Mouse (Mus musculus): ENCODE measurements at regions not wholly inside any gene's neighbourhood (a gene's known extent, or its start where the extent isn't known, plus 50 kb on each side); places are given as distances from the start of the nearest gene placed in this dataset.
A peak's percentile ranks its signal among the peaks of the same experiment; 100 is the strongest.

DNA sequence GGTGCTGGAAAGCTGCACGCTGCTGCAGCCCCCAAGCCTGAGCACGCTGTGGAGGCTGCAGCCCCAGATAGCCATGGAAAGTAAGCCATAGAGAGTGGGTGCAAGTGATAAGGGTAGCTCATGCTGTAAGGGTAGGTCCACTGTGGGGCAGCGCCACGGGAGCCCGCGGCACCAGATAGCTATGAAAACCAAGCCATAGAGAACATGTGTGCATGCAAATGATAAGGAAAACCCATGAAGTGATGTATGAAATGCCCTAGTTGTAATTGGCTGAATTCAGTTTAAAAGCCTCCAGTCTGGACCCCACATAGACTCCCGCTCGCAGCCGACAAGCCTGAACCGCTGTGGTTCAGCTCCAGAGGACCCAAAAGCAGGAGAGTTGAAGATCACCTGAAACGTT lies 58.8 kb upstream of the L3mbtl3 start:
- no peak for DNase-seq (ENCODE audit: low read depth, low spot score)

DNA sequence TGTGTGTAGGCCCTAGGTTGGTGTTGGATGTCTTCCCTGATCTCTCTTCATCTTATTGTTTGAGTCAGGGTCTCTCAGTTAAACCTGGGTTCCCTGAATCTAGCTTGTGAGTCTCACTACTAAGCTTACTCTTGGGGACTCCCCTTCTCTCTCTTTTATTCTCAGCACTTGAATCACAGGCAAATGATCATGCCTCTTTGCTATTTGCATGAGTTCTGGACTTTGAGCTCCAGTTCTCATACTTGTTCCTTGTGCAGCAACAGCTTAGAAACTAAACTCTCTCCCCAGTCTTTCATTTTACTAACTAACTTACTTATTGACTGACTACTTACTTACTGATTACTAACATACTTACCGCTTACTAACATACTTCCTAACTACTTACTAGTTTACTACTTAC lies 64.9 kb upstream of the L3mbtl3 start:
- DNase-seq (ENCODE audit: low read depth, low spot score), result no peak

DNA sequence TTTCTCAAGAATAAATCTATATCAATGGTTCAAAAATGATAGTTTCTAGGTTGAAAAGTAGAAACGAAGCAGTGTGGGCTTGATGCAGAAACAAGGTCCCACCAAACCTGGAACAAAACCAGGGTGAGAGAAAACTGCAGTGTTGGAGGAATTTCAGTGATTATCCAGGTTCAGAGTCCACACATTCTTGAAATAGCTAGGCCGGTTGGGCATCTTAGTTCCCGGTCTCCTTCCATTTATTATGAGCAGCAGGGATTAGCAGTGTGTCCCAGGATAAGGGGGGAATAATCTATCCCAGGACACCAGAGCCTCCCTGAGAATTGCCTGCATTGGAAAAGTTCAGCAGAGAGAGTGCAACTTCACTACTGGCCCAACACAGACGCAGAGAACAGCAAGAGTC lies 108.5 kb upstream of the L3mbtl3 start:
- DNase-seq (ENCODE audit: low read depth, low spot score), result peak; percentile 13

DNA sequence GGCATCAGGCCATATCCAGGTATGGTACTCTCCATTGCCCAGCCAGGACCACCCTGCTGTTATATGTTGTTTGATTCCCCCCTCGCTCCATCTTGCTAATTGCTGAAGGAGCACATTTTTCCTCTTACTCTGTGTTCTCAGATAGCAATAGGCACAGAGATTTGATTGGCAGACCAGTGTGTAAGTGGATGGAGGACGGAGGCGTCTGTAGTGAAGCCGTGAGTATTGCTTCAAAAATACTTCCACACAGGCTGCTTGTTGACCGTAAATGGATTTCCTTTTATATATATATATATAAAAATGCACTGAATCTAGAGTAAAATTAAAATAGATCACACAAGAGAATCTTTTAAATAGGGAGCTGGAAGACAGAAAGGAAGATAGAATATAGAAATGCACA lies 115.6 kb upstream of the L3mbtl3 start:
- no peak for DNase-seq (ENCODE audit: low read depth, low spot score)

DNA sequence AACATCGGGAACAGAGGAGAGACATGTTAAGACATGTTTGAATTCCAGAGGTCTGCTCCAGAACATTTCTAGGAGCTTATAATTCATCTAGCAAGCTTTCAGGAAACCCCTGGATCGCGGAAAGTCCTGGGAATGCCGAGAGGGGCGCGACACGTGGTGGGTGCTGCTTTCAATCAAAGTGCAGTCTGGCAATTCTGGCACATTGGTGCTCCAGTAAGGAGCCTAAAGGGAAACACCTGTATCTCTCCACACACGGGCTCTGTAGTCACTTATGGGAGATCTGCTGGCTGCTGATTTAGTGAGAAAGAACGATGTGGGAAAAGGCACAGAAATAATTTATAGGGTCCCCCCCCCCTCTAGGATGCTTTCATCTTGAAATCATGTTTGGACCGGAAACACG lies 116.4 kb upstream of the L3mbtl3 start:
- DNase-seq (ENCODE audit: low read depth, low spot score), result peak; percentile 14

DNA sequence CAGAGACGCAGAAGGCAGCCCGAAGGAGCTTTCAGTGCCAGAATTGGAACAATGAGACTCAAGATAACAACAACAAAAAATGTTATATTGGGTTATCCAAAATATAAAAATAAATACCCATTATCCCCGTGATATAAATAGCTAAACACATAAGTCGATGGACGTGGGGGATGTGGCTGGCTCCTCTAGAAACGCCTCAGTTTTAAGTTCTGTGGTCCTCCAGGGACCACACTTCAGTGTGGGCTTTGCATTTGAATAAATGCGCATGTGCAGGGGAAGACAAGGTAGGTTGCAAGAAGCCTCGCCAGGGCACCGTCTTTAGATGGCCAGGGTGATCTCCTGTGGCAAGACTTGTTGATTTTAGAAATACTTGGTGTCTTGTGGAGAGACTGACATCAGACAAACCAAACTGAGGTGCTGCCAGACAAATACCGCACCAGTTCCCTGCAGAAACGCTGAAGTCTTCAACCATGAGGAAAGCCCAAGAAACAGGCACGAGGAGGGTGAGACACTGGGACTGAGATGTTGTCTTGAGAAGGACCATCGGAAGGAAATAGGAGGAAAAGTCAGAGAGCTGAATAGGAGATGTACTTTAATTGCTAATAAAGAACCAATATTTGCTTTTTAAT lies 117.2 kb upstream of the L3mbtl3 start:
- no peak for DNase-seq (ENCODE audit: low read depth, low spot score)

DNA sequence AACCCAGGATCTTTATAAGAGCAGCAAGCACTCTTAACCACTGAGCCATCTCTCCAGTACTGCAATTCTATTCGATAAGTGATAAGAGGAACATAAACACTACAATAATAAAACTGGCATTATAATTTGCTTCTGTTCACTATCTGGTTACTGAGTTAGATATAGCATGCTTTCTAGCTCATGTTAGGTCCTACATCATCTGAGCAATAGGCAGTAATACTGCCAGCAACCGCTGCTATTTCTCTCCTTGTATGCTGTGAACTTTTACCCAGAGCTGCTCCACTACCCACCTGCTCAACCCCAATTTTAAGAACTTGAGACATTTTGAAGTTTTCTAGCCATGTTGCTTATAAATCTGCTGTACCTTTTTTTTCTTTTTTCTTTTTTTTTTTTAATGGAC lies 118.0 kb upstream of the L3mbtl3 start:
- no peak for DNase-seq (ENCODE audit: low read depth, low spot score)

DNA sequence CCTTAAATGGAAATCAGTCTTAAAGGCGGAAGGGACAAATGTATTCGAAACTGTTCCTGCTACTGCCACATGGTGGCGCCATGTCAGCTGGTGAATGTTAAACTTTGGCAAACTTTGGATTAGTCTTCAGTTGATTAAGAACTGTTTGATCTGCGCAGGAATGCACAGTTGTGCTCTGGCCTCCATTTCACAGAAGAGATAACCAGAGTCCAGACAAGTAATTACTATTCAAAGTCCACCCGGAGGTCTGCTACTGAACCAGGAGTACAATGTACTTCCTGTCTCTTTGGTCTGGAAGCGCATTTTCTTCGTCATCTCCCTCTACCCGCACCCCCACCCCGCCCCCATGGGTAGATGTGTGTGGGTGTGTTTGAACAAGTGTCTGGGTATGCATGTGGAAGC lies 118.6 kb upstream of the L3mbtl3 start:
- DNase-seq (ENCODE audit: low read depth, low spot score), result peak; percentile 49

DNA sequence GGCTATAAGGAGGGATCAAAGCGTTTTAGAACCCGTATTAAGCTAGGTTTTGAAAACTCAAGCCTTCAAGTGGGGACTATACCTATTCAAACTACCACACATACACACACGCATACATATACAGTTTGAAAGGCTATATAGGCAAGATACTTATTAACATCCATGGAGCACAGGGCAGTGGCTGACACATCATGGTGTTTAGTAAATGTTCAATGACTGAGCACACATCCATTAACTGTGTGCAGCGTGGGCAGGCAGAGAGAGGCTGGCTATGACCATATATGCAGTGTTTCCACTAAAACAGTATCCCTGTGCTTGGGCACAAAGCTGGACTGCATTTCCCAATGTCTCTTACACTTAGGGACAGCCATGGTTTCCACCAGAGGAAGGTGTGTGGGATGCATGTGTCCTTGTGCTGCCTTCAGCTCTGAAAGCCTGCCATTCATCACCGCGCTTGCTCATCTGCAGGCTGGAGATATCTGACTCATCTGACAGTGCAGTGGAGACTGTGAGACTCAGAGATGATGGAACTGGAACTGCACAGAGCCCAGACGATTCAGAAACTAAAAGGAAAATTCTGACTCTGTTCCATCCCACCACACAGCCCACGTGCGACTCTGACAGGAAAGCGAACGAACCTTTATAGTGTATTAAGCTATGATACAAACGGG lies 124.6 kb upstream of the L3mbtl3 start:
- no peak for DNase-seq (ENCODE audit: low read depth, low spot score)

DNA sequence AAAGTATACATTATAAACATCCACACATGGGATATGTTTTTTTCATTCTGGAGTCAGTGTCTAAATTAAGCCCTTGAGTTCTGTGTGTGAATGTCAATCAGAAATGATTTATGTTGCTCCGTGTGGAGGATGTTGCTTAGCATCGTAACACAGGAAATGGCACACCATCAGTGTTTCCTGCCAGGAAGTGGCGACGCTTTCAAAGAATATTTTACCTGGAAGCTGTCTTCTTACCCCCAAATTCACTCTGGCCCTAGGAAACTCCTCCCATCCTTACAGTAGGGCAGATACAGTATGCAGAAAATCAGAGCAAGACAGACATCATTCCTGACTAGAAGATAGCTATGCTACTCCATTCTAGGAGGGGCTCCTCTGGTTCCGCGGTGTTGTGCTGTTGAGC lies 145.1 kb upstream of the L3mbtl3 start:
- DNase-seq (ENCODE audit: low read depth, low spot score), result no peak

DNA sequence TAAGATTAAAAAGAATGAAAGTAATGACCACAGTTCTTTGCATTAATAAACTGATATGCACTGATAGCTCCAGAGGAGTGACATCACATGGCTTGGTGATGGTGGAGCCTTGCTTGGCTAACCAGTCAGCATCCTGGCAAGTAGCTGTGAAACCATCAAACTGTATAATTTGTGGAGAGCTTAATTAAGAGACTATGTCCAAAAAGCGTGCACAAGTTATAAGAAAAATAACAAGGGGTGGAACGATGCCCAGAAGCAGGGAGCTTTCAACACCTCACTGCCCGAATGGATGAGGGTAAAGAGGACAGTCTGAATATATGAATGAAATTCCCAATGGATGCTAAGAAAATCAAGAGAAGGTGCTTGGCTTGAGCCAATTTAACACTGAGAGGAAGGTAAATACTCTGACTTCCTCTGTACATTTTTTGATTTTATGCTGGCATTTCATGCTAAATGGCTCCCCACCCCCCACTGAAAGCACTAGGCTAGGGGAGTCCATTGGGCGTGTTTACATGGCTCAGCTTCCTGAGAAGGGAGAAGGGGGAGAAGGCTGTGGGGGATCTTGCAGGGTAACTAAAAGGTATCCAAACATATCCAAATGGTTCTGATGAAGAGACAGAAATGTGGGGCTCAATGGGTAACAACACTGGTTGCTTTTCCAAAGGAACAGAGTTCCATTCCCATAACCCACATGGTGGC lies 150.2 kb upstream of the L3mbtl3 start:
- DNase-seq (ENCODE audit: low read depth, low spot score), result no peak

DNA sequence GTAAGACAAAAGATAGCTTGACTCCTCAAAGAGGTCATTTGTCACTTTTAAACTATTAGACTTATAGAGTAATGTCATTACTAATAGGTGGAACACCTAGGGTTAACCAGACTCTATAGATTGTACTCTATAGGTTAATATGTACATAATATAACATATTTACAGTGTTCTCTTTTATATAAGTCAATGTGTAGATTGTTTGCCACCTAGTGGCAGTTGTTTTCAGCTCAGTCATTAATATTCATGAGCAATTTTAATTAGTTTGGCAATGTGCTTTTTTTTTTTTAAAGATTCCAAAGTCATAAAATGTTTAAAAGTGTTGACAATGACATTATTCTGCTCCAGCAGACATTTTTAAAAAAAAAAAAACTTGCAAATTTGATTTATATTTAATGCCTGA lies 164.4 kb upstream of the L3mbtl3 start:
- DNase-seq (ENCODE audit: low read depth, low spot score), result no peak

DNA sequence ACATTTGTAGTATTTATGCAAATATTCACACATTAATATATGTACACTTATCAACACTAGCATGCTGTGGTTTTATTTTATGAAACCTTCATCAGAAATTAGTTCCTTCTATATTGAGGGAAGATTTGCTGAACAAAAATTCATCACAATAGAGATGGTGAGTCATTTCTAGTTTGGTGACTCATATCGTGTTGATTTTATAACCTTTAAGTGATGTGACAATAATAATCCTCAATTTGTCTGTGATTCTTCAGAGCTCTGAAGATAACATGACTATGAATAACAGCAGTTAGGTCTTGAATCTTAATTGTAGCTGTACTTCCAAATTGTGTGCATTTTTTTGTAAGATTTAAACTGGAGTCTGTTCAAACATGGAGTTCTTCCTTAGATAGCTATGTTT lies 168.3 kb upstream of the L3mbtl3 start:
- DNase-seq (ENCODE audit: low read depth, low spot score), result no peak

DNA sequence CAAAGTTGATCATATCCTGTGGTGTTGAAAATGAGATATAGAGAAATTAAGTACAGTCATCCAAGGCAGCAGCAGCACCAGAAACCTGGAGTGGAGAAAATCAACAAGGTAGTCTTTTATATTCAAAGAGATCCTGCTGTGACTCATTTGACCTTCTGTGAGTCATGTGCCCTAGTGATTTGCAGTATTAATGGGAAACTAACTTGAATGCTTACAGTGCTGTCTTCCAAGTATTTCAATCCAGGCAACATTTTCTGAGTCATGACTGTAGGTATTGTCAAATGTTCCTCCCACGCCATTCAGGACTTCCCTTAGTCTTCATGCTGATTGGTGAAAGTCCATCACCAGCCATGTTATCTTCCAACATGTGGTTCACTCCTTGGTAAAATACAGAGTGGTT lies 169.0 kb upstream of the L3mbtl3 start:
- DNase-seq (ENCODE audit: low read depth, low spot score), result no peak

DNA sequence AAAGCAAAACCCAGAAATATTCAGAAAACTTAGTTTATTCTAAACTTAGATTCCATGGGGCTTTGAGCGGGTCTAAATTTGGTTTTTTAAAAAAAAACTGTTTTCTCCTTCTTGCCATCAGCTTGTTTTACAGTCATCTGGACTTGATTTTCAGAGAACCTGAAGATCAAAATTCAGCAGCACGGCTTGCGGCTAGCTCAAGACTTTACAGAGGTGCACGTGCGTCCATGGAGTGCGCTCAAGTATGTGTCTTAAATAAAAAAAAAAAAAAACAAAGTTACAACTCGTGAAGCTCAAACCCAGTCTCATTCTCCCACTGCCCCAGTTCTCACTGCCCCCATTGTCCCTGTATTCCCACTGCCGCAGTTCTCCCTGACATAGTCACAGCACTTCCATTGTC lies 180.5 kb upstream of the L3mbtl3 start:
- DNase-seq (ENCODE audit: low read depth, low spot score), result no peak

DNA sequence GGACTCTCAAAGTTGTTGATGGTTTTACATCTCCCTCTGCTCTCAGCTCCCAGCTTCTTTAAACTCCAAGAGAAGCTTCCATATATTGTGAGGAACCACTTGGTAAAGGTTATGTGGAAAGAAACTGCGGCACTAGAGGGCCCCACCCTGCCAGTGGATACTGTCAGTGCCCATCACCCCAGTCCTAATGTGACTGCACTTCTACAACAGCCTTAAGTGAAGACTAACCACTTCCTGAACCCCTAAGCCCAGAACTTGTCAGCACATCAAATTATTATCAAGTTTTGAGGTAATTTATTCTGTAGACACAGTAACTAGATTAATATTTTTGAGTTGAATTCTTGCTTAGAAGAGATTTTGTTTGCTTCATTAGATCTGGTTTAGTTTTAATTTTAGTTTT lies 182.3 kb upstream of the L3mbtl3 start:
- DNase-seq (ENCODE audit: low read depth, low spot score), result no peak

DNA sequence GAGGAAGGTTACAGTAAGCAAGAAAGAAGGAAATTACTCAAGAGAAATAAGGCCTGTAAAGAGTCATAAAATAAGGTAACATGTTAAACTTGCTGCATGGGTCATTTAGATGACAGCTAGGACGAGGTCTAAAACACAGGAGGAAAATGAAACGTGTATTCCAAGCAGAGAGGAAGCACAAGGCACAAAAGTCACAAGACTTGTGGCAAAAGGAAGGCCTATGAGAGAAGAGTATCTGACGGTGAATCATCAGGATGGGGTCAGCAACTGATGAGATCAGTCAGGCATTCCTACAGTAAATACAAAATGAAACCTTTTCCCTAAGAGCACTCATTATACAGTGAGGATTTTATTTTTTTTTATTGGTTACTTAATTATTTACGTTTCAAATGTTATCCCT lies 183.6 kb upstream of the L3mbtl3 start:
- DNase-seq (ENCODE audit: low read depth, low spot score), result no peak

DNA sequence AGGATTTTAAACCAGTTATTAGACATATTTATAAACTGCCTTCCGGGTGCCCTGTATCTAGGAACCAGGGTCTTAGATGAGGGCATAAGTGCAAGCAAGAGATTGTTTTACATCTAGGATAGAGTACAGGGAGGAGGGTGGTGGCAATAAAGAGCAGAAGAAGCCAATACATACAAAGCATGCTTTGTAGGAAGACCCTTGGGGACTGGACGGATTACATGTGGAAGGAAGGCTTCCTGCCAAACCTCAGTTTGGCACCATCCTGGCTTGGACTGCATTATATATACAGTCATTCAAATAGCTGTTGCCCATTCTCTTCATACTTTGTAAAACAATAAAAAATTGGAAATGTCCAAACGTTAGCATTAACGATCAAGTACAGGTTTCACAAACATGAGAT lies 184.7 kb upstream of the L3mbtl3 start:
- no peak for DNase-seq (ENCODE audit: low read depth, low spot score)

DNA sequence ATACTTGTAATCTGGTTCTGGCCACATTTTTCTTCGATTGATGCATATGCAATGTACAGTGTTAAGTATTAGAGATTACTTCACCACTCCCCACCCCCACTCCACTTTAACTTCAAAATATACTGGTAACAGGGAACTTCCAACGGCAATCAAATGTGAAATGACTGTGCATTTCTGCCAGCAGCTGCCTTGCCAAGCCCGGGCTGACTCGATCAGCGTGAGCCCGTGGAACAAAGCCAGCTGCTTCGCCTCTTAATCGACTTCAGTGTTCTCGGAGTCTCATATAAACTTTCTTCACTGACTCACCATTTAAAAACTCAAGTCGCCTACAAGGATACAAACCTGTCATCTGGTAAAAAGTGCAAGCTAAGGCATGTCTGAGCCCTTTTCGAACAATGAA lies 188.7 kb upstream of the L3mbtl3 start:
- no peak for DNase-seq (ENCODE audit: low read depth, low spot score)

DNA sequence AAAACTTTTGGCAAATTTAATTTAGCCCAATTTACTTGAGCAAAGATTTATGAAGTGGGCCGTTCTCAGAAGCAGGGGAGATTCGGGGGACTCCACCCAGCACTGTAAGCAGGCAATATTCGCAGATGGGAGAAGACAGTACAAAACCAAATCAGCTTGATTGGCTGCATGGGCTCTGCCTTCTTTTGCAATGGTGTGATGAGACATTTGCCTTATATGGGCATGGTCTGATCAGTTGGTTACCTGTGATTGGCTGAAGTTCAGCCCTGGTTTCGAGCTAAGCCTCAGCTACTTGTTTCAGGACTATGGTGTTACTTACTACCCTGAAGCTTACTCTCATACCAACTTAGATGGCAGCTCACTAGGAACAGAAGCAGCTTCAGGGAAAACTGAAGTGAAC lies 185.6 kb upstream of the Arhgap18 start:
- DNase-seq (ENCODE audit: low read depth, low spot score), result no peak

DNA sequence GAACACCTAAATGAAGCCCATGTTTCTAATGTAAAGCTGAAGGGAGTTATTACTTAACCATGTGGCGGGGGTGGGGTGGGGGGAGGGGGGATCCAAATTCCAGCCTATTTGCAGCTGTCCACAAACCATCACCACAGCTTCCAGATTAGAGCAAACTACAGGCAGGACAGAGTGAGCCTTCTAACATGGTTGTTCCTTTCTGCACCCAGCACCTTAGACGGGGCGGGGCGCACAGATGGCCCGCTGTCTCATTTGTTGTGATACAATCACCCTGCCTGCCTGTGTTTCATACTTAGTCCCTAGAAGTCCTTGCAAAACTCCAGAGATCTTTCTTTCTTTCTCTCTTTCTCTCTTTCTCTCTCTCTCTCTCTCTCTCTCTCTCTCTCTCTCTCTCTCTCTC lies 182.8 kb upstream of the Arhgap18 start:
- no peak for DNase-seq (ENCODE audit: low read depth, low spot score)

DNA sequence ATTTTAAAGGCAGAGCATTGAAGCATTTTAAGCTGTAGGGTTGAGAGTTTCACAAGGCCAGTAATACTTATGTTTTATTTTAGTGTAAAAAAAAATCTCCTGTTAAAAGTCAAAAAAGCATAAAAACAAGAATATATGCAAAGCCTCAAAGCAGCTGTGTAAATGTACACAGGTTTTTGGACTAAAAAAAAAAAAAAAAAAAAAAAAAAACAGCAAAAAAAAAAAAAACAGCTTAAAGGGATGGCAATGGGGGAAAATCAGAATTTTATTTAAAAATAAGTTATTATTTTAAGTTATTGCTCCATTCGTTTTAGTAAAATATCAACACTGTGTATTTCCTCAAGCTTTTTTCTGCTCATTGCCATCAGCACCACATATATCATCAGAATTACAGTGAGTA lies 181.8 kb upstream of the Arhgap18 start:
- DNase-seq (ENCODE audit: low read depth, low spot score), result no peak

DNA sequence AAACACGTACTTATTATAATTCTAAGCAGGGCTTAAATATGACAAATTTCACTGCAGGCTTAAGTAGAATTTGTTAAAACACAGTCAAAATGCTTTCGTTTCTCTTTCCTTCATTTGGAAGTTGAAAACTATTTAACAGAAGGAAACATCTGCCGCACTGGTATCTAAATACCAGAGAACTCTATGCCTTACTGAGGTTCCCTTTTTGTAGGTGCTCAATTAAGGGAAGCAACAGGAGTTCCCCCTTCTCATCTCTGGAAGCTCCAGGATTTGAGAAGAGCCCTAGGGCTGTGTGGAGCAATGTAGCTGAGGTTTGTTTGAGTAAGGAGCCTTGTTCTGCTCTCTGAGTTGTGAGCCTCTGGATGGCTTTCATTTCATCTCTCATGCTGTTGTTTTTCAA lies 177.1 kb upstream of the Arhgap18 start:
- no peak for DNase-seq (ENCODE audit: low read depth, low spot score)

All from mesoderm, embryonic 11.5 days (tissue).